Mouse (Mus musculus) kidney, embryonic 15.5 days (tissue): Measurements from ENCODE around the gene Nup205. TPM values are rescaled to one million over a fixed set of nuclear protein-coding genes. Genes with fewer than 3 reads are reported as not detected.
"Not testable (repeated sequence)": the region's sequence is repeated elsewhere in the genome, so short reads cannot be mapped to it uniquely, and the experiment has no call there.

Experiments used
- ATAC-seq: fragments of 200-750 bp; cut with Nextera tagmentation; replicated peaks from 2 replicates; pipeline ENCODE4 v1.8.0; 2017; ENCODE audit warnings: moderate TSS enrichment; ENCODE audit not compliant: low FRiP score
- H3K27ac ChIP-seq: fragments of 300-500 bp; sonication (generic); 2 replicates; pipeline ENCODE4 v1.5.1; 2015; ENCODE audit warnings: mild to moderate bottlenecking, inconsistent platforms
- H3K27me3 ChIP-seq: fragments of 300-500 bp; sonication (generic); 2 replicates; pipeline ENCODE4 v1.6.1; 2015; ENCODE audit warnings: inconsistent platforms
- H3K36me3 ChIP-seq: fragments of 300-500 bp; sonication (generic); 2 replicates; pipeline ENCODE4 v1.6.1; 2015; ENCODE audit warnings: inconsistent platforms
- H3K4me1 ChIP-seq: fragments of 300-500 bp; sonication (generic); 2 replicates; pipeline ENCODE4 v1.6.1; 2015; ENCODE audit warnings: inconsistent platforms
- H3K4me2 ChIP-seq: fragments of 300-500 bp; sonication (generic); 2 replicates; pipeline ENCODE4 v1.6.1; 2015; ENCODE audit warnings: moderate library complexity, mild to moderate bottlenecking, inconsistent platforms
- H3K4me3 ChIP-seq: fragments of 300-500 bp; sonication (generic); replicated peaks from 2 replicates; pipeline ENCODE4 v1.5.1; 2015; ENCODE audit warnings: mild to moderate bottlenecking, inconsistent platforms
- H3K9ac ChIP-seq: fragments of 300-500 bp; sonication (generic); 2 replicates; pipeline ENCODE4 v1.6.1; 2015; ENCODE audit warnings: mild to moderate bottlenecking, inconsistent platforms
- H3K9me3 ChIP-seq: fragments of 300-500 bp; sonication (generic); replicated peaks from 2 replicates; pipeline ENCODE4 v1.6.1; 2016; ENCODE audit warnings: inconsistent platforms
- WGBS: fragments of 180-500 bp; shearing (Covaris S2); methylation state at CpG from one replicate; pipeline ENCODE4 v1.1.7; 2015; ENCODE audit warnings: mixed read lengths; 5-methylcytosine and 5-hydroxymethylcytosine counted together
- polyA plus RNA-seq: library from polyadenylated mRNA; unstranded; fragments of >200 nt; fragmentation: Nextera tagmentation; extraction: Ambion mirVana; gene quantifications from 2 replicates; pipeline ENCODE4 v1.2.1, GENCODE M21; 2015

The Nup205 gene
- 38.1 and 43.7 TPM in 2 replicates for polyA plus RNA-seq

- Histone ChIP-seq H3K4me2 (peak within 1 kb of the TSS; percentile 86), H3K9me3 (no peaks in the 10 kb centered on the region), H3K27ac (peak within 1 kb of the TSS; percentile 97), H3K9ac (peak within 1 kb of the TSS; percentile 94), H3K36me3 (no peaks in the 10 kb centered on the region), H3K4me1 (0 out of 2 replicates have a peak, but pooled peaks cover 4% of the 10 kb centered on the region), H3K4me3 (peak within 1 kb of the TSS; percentile 90), H3K27me3 (no peaks in the 10 kb centered on the region)
- WGBS, result 3% methylated on average over 34 of the region's 34 CpGs
- peak; percentile 95 for ATAC-seq
These were observed at the start of gene Nup205 for GRCm38 (mm10) chr6:35176979-35177649. TSS of gene Nup205 (plus strand) at chr6:35177421.

- Histone ChIP-seq H3K36me3 (no peaks in the 10 kb centered on the region), H3K9ac (peak overlapping the region; percentile 81), H3K4me3 (peak overlapping the region; percentile 72), H3K27me3 (no peaks in the 10 kb centered on the region), H3K4me2 (peak overlapping the region; percentile 93), H3K27ac (peak overlapping the region; percentile 91), H3K4me1 (peaks cover 25% of the 10 kb centered on the region), H3K9me3 (no peaks in the 10 kb centered on the region)
- under 1% methylated on average over 11 of the region's 11 CpGs for WGBS
- ATAC-seq, result peak; percentile 23
These were observed 44.4 kb upstream of the Nup205 start for GRCm38 (mm10) chr6:35132806-35133205.

DNA sequence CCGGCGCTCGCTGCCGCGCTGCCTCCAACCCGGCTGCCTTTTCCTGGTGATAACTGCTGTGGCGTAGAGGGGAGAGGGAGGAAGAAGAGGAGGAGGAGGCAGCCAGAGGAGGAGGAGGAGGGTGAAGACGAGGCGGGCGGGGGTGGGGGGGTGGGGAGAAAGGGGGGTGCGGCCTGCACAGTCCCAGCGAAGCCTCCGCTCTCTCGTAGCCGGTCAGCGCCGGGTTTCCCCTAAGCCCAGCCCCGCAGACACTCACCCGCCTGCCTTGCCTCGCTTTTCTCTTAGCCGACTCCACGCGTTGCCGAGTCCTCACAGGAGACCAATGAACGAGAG is 44.0 kb upstream of the Nup205 start:
- H3K27me3 ChIP-seq, result no peaks in the 10 kb centered on the region
- WGBS, result under 1% methylated on average over 22 of the region's 25 CpGs

DNA sequence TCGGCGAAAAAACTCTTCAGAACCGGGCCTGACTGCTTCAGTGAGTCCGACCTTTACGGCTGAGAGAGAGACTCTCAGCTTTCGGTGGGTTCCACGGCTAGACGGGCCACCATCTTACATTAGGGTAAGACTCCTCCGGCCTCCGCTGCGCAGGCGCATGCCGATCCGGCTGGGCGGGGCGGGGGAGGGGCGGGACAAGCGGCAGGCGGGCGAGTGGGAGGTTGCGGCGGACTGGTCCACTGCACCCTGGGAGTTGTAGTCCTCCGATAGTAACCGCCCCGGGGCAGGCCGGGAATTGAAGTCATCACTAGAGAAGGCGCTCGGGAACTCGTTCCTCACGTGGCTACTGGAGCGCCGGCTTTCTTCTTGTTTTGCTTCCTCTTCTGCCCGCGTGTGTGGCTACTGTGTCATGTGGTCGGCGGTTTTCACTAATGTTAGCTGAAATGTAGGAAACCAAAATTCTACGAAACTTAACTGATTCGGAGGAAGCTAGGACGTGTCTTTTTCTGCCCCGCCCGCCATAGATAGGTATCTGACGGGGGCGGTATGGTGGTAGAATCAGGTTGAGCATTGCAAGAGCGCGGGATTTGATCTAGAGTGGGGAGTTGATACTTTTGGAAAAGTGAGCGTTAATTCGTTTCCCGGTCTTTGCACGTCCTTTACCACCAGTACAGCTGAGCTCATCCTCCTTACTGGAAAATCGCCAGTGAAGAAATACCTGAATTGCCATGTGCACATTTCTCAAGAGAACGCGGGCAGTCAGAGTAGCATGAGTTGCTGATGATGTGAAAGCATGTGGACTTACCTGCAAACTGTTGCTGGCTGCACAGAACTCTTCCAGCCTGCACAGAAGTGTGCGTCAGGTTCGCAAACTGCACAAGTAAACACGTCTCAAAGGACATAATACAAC is 43.4 kb upstream of the Nup205 start, which contains the start of gene Cnot4:
Cnot4 (minus strand) TSS at position 146 of the 910 bp plus-strand sequence.
- Histone ChIP-seq H3K4me3 (peak within 1 kb of the TSS; percentile 72), H3K36me3 (no peaks in the 10 kb centered on the region), H3K9ac (peak within 1 kb of the TSS; percentile 81), H3K4me2 (peak within 1 kb of the TSS; percentile 93), H3K9me3 (no peaks in the 10 kb centered on the region), H3K27me3 (no peaks in the 10 kb centered on the region), H3K27ac (peak within 1 kb of the TSS; percentile 91), H3K4me1 (peaks cover 25% of the 10 kb centered on the region)
- peak; percentile 99 for ATAC-seq
- WGBS, result under 1% methylated on average over 55 of the region's 55 CpGs

More for the DNA sequence above, 44.0 kb upstream of the Nup205 start:
- Histone ChIP-seq H3K4me2 (peak overlapping the region; percentile 93), H3K9me3 (no peaks in the 10 kb centered on the region), H3K36me3 (no peaks in the 10 kb centered on the region), H3K27ac (peak overlapping the region; percentile 91), H3K4me1 (peaks cover 25% of the 10 kb centered on the region), H3K9ac (peak overlapping the region; percentile 81), H3K4me3 (peak overlapping the region; percentile 72)
- ATAC-seq, result peak; percentile 93

DNA sequence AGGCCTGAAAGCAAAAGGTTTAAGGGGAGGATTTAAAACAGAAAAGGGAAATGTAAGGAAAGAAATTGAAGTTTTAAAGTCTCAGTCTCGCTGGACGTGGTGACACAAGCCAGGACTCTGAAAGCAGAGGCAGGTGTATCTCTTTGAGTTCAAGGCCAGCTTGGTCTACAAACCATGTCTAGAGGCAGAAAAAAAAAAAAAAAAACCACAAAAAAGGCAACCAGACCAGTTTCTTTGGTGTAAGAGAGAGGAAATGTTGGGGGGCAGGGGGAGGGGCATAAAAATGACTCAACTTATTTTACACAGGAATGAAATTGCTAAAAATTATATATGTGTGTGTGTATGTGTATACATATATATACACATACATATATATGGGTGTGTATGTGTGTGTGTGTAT is 42.4 kb upstream of the Nup205 start:
- H3K9me3 ChIP-seq, result no peaks in the 10 kb centered on the region
- 58% methylated on average over 2 of the region's 2 CpGs for WGBS
- peak overlapping the region; percentile 51 for H3K9ac ChIP-seq
- H3K4me2 ChIP-seq, result peak overlapping the region; percentile 92
- H3K27ac ChIP-seq, result no peak overlapping the region
- no peak for ATAC-seq
- H3K4me1 ChIP-seq, result peaks cover 25% of the 10 kb centered on the region
- no peaks in the 10 kb centered on the region for H3K36me3 ChIP-seq
- peak overlapping the region; percentile 72 for H3K4me3 ChIP-seq
- H3K27me3 ChIP-seq, result no peaks in the 10 kb centered on the region

- no peaks in the 10 kb centered on the region for H3K4me1 ChIP-seq
- no peaks in the 10 kb centered on the region for H3K36me3 ChIP-seq
- no peak overlapping the region for H3K27ac ChIP-seq
- H3K27me3 ChIP-seq, result no peaks in the 10 kb centered on the region
- no peak overlapping the region for H3K4me3 ChIP-seq
- H3K4me2 ChIP-seq, result no peak overlapping the region
- H3K9me3 ChIP-seq, result no peaks in the 10 kb centered on the region
- no peak for ATAC-seq
- no peak overlapping the region for H3K9ac ChIP-seq
- WGBS, result 84% methylated on average over 1 of the region's 1 CpGs
These were observed 36.9 kb upstream of the Nup205 start for GRCm38 (mm10) chr6:35140351-35140750.

- Histone ChIP-seq H3K4me1 (no peaks in the 10 kb centered on the region), H3K4me3 (no peak overlapping the region), H3K9me3 (peaks cover 3% of the 10 kb centered on the region), H3K36me3 (no peaks in the 10 kb centered on the region), H3K9ac (no peak overlapping the region), H3K27me3 (no peaks in the 10 kb centered on the region), H3K4me2 (no peak overlapping the region), H3K27ac (no peak overlapping the region)
- ATAC-seq, result no peak
- 79% methylated on average over 2 of the region's 2 CpGs for WGBS
These were observed 31.7 kb upstream of the Nup205 start for GRCm38 (mm10) chr6:35145569-35145968.

- H3K4me2 ChIP-seq, result no peak overlapping the region
- no peak for ATAC-seq
- no peaks in the 10 kb centered on the region for H3K27me3 ChIP-seq
- H3K27ac ChIP-seq, result no peak overlapping the region
- WGBS, result 84% methylated on average over 3 of the region's 3 CpGs
- no peaks in the 10 kb centered on the region for H3K4me1 ChIP-seq
- H3K9ac ChIP-seq, result no peak overlapping the region
- H3K36me3 ChIP-seq, result no peaks in the 10 kb centered on the region
- H3K4me3 ChIP-seq, result no peak overlapping the region
- H3K9me3 ChIP-seq, result peaks cover 3% of the 10 kb centered on the region
These were observed 29.3 kb upstream of the Nup205 start for GRCm38 (mm10) chr6:35147726-35148422.

DNA sequence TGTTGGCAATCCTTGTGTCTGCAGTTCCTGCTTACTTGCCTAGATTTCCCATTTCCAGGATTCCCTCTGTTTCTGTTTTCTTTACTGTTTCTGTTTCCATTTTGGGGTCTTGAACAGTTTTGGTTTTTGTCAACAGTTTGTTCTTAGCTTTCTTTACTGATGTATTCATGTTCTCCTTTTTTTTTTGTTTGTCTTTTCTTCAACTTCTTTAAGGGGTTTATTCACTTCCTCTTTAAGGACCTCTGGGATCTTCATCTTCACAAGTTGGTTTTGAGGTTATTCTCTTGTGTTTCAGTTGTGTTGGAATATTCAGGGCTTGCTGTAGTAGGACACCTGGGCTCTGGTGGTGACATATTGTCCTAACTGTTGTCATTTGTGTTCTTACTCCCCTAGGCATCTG is 22.7 kb upstream of the Nup205 start:
- H3K9me3 ChIP-seq, result no peaks in the 10 kb centered on the region
- no peak for ATAC-seq
- no peak overlapping the region for H3K27ac ChIP-seq
- H3K27me3 ChIP-seq, result no peaks in the 10 kb centered on the region
- H3K4me2 ChIP-seq, result no peak overlapping the region
- no peak overlapping the region for H3K9ac ChIP-seq
- no peak overlapping the region for H3K4me3 ChIP-seq
- no peaks in the 10 kb centered on the region for H3K36me3 ChIP-seq
- no peaks in the 10 kb centered on the region for H3K4me1 ChIP-seq

GRCm38 (mm10) chr6:35169250-35169649 is 8.0 kb upstream of the Nup205 start:
- Histone ChIP-seq H3K4me3 (no peak overlapping the region), H3K9me3 (no peaks in the 10 kb centered on the region), H3K27me3 (no peaks in the 10 kb centered on the region), H3K9ac (no peak overlapping the region), H3K27ac (no peak overlapping the region), H3K36me3 (no peaks in the 10 kb centered on the region), H3K4me2 (no peak overlapping the region), H3K4me1 (no peaks in the 10 kb centered on the region)
- WGBS, result 78% methylated on average over 4 of the region's 4 CpGs
- no peak for ATAC-seq

GRCm38 (mm10) chr6:35172028-35172427 is 5.2 kb upstream of the Nup205 start:
- H3K36me3 ChIP-seq, H3K4me1 ChIP-seq, H3K4me3 ChIP-seq, H3K27me3 ChIP-seq, ATAC-seq, H3K27ac ChIP-seq, H3K9me3 ChIP-seq, H3K4me2 ChIP-seq, H3K9ac ChIP-seq: not testable (repeated sequence)
- WGBS, result 67% methylated on average over 3 of the region's 3 CpGs

DNA sequence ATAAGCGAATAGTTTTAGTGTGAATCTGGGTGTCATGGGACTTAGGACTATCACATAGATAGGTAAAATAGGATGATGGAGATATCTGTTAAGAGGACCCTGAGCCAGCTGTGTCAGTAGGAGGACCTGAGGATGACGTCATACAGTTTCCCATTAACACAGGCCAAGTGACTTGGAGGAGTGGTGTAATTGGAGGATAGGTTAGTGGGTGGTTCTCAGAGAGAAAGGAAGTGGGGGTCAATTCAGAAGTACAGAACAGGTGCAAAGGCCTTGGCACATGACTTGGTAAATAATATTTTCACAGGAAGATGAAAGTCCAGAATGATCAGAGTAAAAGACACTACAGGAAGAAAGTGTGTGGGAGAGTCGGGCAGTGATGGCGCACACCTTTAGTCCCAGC is 4.0 kb upstream of the Nup205 start:
- 80% methylated on average over 4 of the region's 4 CpGs for WGBS
- no peaks in the 10 kb centered on the region for H3K4me1 ChIP-seq
- no peak overlapping the region for H3K4me3 ChIP-seq
- no peaks in the 10 kb centered on the region for H3K9me3 ChIP-seq
- ATAC-seq, result no peak
- no peak overlapping the region for H3K27ac ChIP-seq
- no peaks in the 10 kb centered on the region for H3K36me3 ChIP-seq
- no peak overlapping the region for H3K9ac ChIP-seq
- no peaks in the 10 kb centered on the region for H3K27me3 ChIP-seq
- H3K4me2 ChIP-seq, result no peak overlapping the region
